Mouse (Mus musculus) embryo, embryonic 10.5 days (tissue): ENCODE measurements around the gene Csnk1g1.

Experiments
- DNase-seq: peaks from one replicate; pipeline ENCODE4 v3.0.0-alpha.2; 2015; ENCODE audit warnings: low spot score

Gene Csnk1g1

GRCm38 (mm10) chr9:66068056-66068455 lies 159.3 kb downstream of the Csnk1g1 start:
- DNase-seq, result no peak

DNA sequence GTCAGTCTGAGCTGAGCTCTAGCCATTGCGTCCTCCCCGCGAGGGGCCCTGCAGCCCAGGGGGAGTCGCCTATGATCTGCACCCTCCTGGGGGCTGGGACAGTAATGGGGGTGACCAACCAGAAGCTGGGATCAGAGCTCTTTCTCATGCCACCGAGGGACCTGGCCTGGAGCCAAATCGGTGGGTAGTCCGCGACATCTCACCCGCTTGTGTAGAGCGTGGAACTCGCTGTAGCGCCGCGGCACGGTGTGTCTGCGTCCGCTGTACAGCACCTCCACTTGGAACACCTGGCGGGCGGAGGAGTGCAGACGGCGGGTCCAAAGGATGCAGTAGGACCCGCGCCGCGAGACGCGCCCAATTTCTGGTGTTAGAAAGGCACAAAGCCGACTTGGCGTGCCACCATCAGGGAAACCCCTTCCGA lies 160.3 kb downstream of the Csnk1g1 start:
- no peak for DNase-seq

GRCm38 (mm10) chr9:66069583-66069982 lies 160.9 kb downstream of the Csnk1g1 start, which contains the start of gene Snx22:
Gene Snx22 (minus strand): TSS chr9:66069719.
- peak; percentile 90 for DNase-seq

DNA sequence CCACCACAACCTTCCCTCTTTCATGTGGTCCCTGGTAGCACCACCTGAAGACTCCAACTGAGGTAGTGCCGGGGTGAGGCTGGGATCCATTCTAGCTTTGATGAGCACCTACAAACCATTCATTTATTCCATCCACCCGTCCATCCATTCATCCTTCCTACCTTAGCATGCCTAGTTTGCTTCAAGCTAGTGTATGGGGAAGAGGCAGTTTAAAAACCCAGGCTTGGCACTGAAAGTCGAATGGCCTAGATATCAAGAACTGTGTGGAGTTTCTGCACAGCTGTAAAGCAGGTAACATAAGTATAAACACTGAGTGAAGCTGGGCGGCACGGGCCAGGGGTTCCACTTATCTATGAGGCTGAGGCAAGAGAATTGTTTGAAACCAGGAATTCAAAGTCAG lies 161.4 kb downstream of the Csnk1g1 start:
- DNase-seq, result no peak

DNA sequence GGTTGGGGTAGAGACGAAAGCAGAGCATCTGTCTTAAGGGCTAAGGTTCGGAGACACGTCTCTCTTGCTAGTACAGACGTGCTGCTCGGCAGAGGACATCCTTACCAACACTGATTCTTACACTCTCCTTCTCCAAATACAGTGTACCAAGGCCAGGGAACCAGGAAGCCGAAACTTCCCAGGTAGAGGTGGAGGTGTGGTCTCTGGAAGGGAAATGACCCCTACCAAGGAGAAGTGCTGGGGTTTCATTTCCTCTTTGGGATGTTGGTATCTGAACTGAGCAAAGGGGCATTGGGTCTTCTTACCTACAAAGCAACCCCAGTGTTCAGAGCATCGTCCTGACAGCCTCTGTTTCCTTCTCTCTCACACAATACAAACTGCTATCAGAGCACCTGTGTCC lies 164.0 kb downstream of the Csnk1g1 start:
- no peak for DNase-seq

DNA sequence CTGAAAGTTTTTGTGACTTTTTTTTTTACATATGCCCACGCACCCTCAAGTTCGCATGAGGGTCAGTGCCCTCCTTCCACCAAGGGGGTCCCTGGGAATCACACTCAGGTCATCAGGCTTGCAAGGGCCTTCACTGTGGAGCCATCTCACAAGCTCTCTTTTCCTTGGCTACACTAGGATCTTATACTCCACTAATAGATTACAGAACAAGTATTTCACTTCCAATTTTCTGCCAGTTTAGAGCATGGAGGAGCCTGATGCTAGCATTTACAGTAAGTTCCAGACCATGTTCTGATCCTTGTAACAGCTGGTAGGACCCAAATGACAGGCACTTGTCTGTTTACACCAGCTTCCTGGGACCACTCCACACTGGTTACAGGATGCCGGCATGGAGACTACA lies 169.3 kb downstream of the Csnk1g1 start:
- DNase-seq, result no peak

DNA sequence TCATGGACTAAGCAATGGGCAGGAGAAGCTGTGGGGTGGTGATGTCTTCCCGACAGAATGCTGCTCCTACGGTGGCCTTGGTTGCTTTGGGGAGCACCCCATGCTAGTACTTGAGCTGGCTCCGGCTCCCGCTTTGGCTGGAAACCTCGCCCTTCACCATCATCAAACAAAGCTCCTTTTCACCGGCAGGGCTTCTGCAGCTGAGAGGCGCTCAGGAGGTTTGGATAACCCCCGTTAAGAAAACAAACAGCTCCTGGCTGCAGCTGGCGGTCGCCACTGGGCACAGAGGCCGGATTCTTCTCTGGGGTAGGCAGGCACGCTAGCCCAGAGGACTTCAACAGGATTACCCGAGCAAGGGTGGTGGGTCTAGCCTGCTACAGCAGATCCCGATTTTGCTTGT lies 169.8 kb downstream of the Csnk1g1 start:
- DNase-seq, result peak; percentile 67

DNA sequence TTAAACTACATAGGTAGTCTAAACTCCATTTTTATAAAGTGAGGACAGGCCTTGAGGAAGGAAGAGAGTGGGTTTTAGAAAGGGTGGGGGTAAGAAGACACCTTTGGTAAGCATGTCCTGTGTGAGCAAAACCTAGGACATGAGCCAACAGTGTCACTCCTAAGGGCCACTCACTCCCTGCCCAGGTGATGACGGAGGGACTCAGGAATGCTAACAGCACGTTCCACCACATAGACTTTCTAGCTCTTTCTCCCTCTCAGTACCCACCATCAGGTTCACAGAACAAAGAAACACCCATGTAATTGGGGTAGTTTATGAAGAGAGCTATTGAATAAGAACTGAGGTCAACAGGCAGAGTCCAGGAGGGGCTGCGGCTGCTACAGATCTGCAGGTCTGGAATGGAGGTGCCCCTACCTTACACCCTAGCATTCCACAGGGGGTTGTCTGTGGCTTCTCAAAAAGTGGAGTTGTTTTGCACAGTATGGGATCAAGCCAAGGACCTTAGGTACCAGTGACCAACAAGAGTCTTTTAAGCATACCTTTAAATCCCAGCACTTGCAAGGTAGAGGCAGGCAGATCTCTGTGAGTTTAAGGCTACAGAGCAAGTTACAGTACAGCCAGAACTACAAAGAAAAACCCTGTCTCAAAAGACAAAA lies 172.2 kb downstream of the Csnk1g1 start:
- DNase-seq, result no peak

DNA sequence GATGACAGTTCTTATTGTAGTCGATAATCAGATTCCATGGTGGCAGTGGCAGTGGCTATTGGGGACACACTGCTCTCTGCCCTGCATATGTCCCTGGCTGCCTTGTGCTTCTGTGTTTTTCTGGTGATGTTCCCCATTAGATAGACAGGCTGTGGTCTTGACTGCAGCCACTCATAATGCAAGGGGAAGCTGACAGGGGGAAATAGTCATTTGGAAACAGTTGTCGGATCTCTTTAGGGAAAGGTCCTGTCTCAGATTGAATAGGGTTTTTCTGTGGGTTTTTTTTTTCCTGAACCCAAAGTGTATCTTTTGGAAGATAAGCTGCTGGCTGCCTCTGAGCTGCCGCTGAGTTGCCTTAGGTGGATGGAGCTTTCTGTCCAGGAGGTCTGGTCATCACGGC lies 173.3 kb downstream of the Csnk1g1 start:
- no peak for DNase-seq

DNA sequence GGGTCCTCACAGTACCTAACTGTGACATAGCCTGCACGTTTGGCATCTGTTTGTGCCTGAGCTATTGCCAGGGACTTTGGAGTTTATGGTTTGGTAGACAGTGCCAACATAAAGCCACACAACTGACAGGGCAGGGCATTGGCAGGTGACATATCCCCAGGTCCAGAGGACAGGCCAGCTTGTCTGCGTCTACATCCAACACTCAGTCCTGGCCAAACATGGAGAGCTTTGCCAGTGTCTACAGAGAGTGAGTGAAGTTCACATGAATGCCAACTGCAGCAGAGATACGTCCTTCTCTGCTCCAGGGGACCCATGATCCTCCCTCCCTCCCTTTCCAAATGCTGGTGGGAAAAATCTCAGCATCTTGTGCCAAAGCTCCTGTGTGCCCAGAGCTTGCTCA lies 175.4 kb downstream of the Csnk1g1 start:
- DNase-seq, result no peak

GRCm38 (mm10) chr9:66087062-66087461 lies 178.3 kb downstream of the Csnk1g1 start:
- DNase-seq, result no peak

GRCm38 (mm10) chr9:66088411-66088810 lies 179.7 kb downstream of the Csnk1g1 start:
- DNase-seq, result peak; percentile 75

GRCm38 (mm10) chr9:66090593-66091244 lies 182.0 kb downstream of the Csnk1g1 start:
- DNase-seq, result no peak

GRCm38 (mm10) chr9:66091327-66092231 lies 182.9 kb downstream of the Csnk1g1 start:
- DNase-seq, result no peak

GRCm38 (mm10) chr9:66092664-66093063 lies 183.9 kb downstream of the Csnk1g1 start:
- no peak for DNase-seq
